Mouse (Mus musculus): ENCODE results near the gene Dedd2. TPM values are rescaled to one million over a fixed set of nuclear protein-coding genes. Genes with fewer than 3 reads are reported as not detected.
"Not testable (repeated sequence)": the region's sequence is repeated elsewhere in the genome, so short reads cannot be mapped to it uniquely, and the experiment has no call there.

Dedd2 gene
- total RNA-seq (2017) = 24.3 and 24.9 TPM in 2 replicates

GRCm38 (mm10) chr7:25220457-25221101 is at the start of gene Dedd2:
Dedd2 (minus strand) TSS chr7:25220615.
- no peak for ATAC-seq (replicated peaks in 1 of 2; ENCODE audit: insufficient read depth in 1 of 2, low FRiP score in 2 of 2, low TSS enrichment in 1 of 2, low read depth in 1 of 2, poor library complexity in 2 of 2, severe bottlenecking in 2 of 2)

GRCm38 (mm10) chr7:25269545-25270271 is 49.3 kb upstream of the Dedd2 start:
- ATAC-seq (replicated peaks in 1 of 2; ENCODE audit: insufficient read depth in 1 of 2, low FRiP score in 2 of 2, low TSS enrichment in 1 of 2, low read depth in 1 of 2, poor library complexity in 2 of 2, severe bottlenecking in 2 of 2) = no peak

GRCm38 (mm10) chr7:25269029-25269428 is 48.6 kb upstream of the Dedd2 start:
- ATAC-seq (replicated peaks in 1 of 2; ENCODE audit: insufficient read depth in 1 of 2, low FRiP score in 2 of 2, low TSS enrichment in 1 of 2, low read depth in 1 of 2, poor library complexity in 2 of 2, severe bottlenecking in 2 of 2) = no peak

- ATAC-seq (replicated peaks in 1 of 2; ENCODE audit: insufficient read depth in 1 of 2, low FRiP score in 2 of 2, low TSS enrichment in 1 of 2, low read depth in 1 of 2, poor library complexity in 2 of 2, severe bottlenecking in 2 of 2) = no peak
Observed at GRCm38 (mm10) chr7:25268588-25268987, 48.2 kb upstream of the Dedd2 start.

- peak; percentile 83 for ATAC-seq (replicated peaks in 1 of 2; ENCODE audit: insufficient read depth in 1 of 2, low FRiP score in 2 of 2, low TSS enrichment in 1 of 2, low read depth in 1 of 2, poor library complexity in 2 of 2, severe bottlenecking in 2 of 2)
Observed at GRCm38 (mm10) chr7:25267751-25268463, 47.5 kb upstream of the Dedd2 start.

GRCm38 (mm10) chr7:25267301-25267750 is 46.9 kb upstream of the Dedd2 start, which contains the start of gene Cic:
Cic (plus strand) TSS chr7:25267704.
- peak; percentile 67 to 74 for ATAC-seq (replicated peaks in 1 of 2; ENCODE audit: insufficient read depth in 1 of 2, low FRiP score in 2 of 2, low TSS enrichment in 1 of 2, low read depth in 1 of 2, poor library complexity in 2 of 2, severe bottlenecking in 2 of 2)

GRCm38 (mm10) chr7:25266180-25266962 is 46.0 kb upstream of the Dedd2 start:
- no peak for ATAC-seq (replicated peaks in 1 of 2; ENCODE audit: insufficient read depth in 1 of 2, low FRiP score in 2 of 2, low TSS enrichment in 1 of 2, low read depth in 1 of 2, poor library complexity in 2 of 2, severe bottlenecking in 2 of 2)

- ATAC-seq (replicated peaks in 1 of 2; ENCODE audit: insufficient read depth in 1 of 2, low FRiP score in 2 of 2, low TSS enrichment in 1 of 2, low read depth in 1 of 2, poor library complexity in 2 of 2, severe bottlenecking in 2 of 2) = not testable (repeated sequence)
Observed at GRCm38 (mm10) chr7:25265743-25266142, 45.3 kb upstream of the Dedd2 start.

- no peak for ATAC-seq (replicated peaks in 1 of 2; ENCODE audit: insufficient read depth in 1 of 2, low FRiP score in 2 of 2, low TSS enrichment in 1 of 2, low read depth in 1 of 2, poor library complexity in 2 of 2, severe bottlenecking in 2 of 2)
Observed at GRCm38 (mm10) chr7:25263968-25264870, 43.8 kb upstream of the Dedd2 start.

GRCm38 (mm10) chr7:25261896-25262295 is 41.5 kb upstream of the Dedd2 start:
- no peak for ATAC-seq (replicated peaks in 1 of 2; ENCODE audit: insufficient read depth in 1 of 2, low FRiP score in 2 of 2, low TSS enrichment in 1 of 2, low read depth in 1 of 2, poor library complexity in 2 of 2, severe bottlenecking in 2 of 2)

- ATAC-seq (replicated peaks in 1 of 2; ENCODE audit: insufficient read depth in 1 of 2, low FRiP score in 2 of 2, low TSS enrichment in 1 of 2, low read depth in 1 of 2, poor library complexity in 2 of 2, severe bottlenecking in 2 of 2) = no peak
Observed at GRCm38 (mm10) chr7:25251822-25252221, 31.4 kb upstream of the Dedd2 start.

- no peak for ATAC-seq (replicated peaks in 1 of 2; ENCODE audit: insufficient read depth in 1 of 2, low FRiP score in 2 of 2, low TSS enrichment in 1 of 2, low read depth in 1 of 2, poor library complexity in 2 of 2, severe bottlenecking in 2 of 2)
Observed at GRCm38 (mm10) chr7:25251071-25251791, 30.8 kb upstream of the Dedd2 start.

GRCm38 (mm10) chr7:25250141-25250972 is 29.9 kb upstream of the Dedd2 start, which contains the start of gene Erf:
Erf (minus strand) TSS chr7:25250761.
- ATAC-seq (replicated peaks in 1 of 2; ENCODE audit: insufficient read depth in 1 of 2, low FRiP score in 2 of 2, low TSS enrichment in 1 of 2, low read depth in 1 of 2, poor library complexity in 2 of 2, severe bottlenecking in 2 of 2) = peak; percentile 46 to 73

- peak; percentile 19 to 20; a peak in 3 of 4 replicates for ATAC-seq (replicated peaks in 1 of 2; ENCODE audit: insufficient read depth in 1 of 2, low FRiP score in 2 of 2, low TSS enrichment in 1 of 2, low read depth in 1 of 2, poor library complexity in 2 of 2, severe bottlenecking in 2 of 2)
Observed at GRCm38 (mm10) chr7:25249314-25250140, 29.1 kb upstream of the Dedd2 start.
